Mouse (Mus musculus): ENCODE results near the gene Hoxa5.

Gene Hoxa5

GRCm38 (mm10) chr6:52227470-52228222 lies 23.3 kb upstream of the Hoxa5 start:
- DNase-seq (ENCODE audit: low spot score in 2 of 2), result no peak

GRCm38 (mm10) chr6:52226569-52227257 lies 22.3 kb upstream of the Hoxa5 start:
- DNase-seq (ENCODE audit: low spot score in 2 of 2), result no peak

GRCm38 (mm10) chr6:52225612-52226568 lies 21.5 kb upstream of the Hoxa5 start:
- DNase-seq (ENCODE audit: low spot score in 2 of 2), result no peak

GRCm38 (mm10) chr6:52224895-52225611 lies 20.7 kb upstream of the Hoxa5 start:
- no peak for DNase-seq (ENCODE audit: low spot score in 2 of 2)

GRCm38 (mm10) chr6:52223939-52224760 lies 19.8 kb upstream of the Hoxa5 start:
- DNase-seq (ENCODE audit: low spot score in 2 of 2), result no peak

- no peak for DNase-seq (ENCODE audit: low spot score in 2 of 2)
Observed at GRCm38 (mm10) chr6:52222729-52223128, 18.3 kb upstream of the Hoxa5 start.

- DNase-seq (ENCODE audit: low spot score in 2 of 2), result no peak
Observed at GRCm38 (mm10) chr6:52221993-52222685, 17.8 kb upstream of the Hoxa5 start.

GRCm38 (mm10) chr6:52221337-52221992 lies 17.1 kb upstream of the Hoxa5 start, which contains the start of gene Hoxa7:
Gene Hoxa7, minus strand, starts transcription at chr6:52221854.
- DNase-seq (ENCODE audit: low spot score in 2 of 2), result peak; percentile 76 to 80

GRCm38 (mm10) chr6:52220865-52221310 lies 16.5 kb upstream of the Hoxa5 start:
- DNase-seq (ENCODE audit: low spot score in 2 of 2), result no peak

- peak in 1 of 2 experiments; percentile 31 for DNase-seq (ENCODE audit: low spot score in 2 of 2)
Observed at GRCm38 (mm10) chr6:52220003-52220864, 15.8 kb upstream of the Hoxa5 start.

- no peak for DNase-seq (ENCODE audit: low spot score in 2 of 2)
Observed at GRCm38 (mm10) chr6:52219234-52219942, 15.0 kb upstream of the Hoxa5 start.

GRCm38 (mm10) chr6:52218643-52219215 lies 14.3 kb upstream of the Hoxa5 start:
- DNase-seq (ENCODE audit: low spot score in 2 of 2), result no peak

GRCm38 (mm10) chr6:52217895-52218642 lies 13.7 kb upstream of the Hoxa5 start:
- DNase-seq (ENCODE audit: low spot score in 2 of 2), result no peak

- no peak for DNase-seq (ENCODE audit: low spot score in 2 of 2)
Observed at GRCm38 (mm10) chr6:52217459-52217768, 13.0 kb upstream of the Hoxa5 start.

- DNase-seq (ENCODE audit: low spot score in 2 of 2), result no peak
Observed at GRCm38 (mm10) chr6:52216691-52217458, 12.5 kb upstream of the Hoxa5 start.
